Mouse (Mus musculus): ENCODE results near the gene Prox1. TPM values are rescaled to one million over a fixed set of nuclear protein-coding genes. Genes with fewer than 3 reads are reported as not detected.

Prox1 gene
- polyA plus RNA-seq, 1 experiment = 0.71 TPM

GRCm38 (mm10) chr1:190204378-190205070 is 34.0 kb upstream of the Prox1 start:
- TF ChIP-seq POLR2A (IDR thresholded peaks at IDR 0.05; ENCODE audit: control insufficient read depth, extremely low read depth, insufficient read depth, low read length, poor library complexity) (no peak), CTCF (IDR thresholded peaks at IDR 0.05; ENCODE audit: borderline replicate concordance, control insufficient read depth, extremely low read depth, insufficient read depth, low read length, poor library complexity) (no peak)
- 89% methylated on average over 10 of the region's 10 CpGs for WGBS
- no peaks in the 10 kb centered on the region for H3K27me3 ChIP-seq (ENCODE audit: control insufficient read depth, insufficient read depth, low read length)
- H3K36me3 ChIP-seq (ENCODE audit: control insufficient read depth, insufficient read depth, low read length) = no peaks in the 10 kb centered on the region
- H3K27ac ChIP-seq (ENCODE audit: control insufficient read depth, insufficient read depth, low read length) = no peak overlapping the region
- no peak overlapping the region for H3K4me3 ChIP-seq (ENCODE audit: control insufficient read depth, insufficient read depth, low read length)
- no peaks in the 10 kb centered on the region for H3K4me1 ChIP-seq (replicated peaks; ENCODE audit: control insufficient read depth, insufficient read depth, low read length)
- no peak for DNase-seq

- Histone ChIP-seq H3K4me1 (replicated peaks; ENCODE audit: control insufficient read depth, insufficient read depth, low read length) (no peaks in the 10 kb centered on the region), H3K36me3 (ENCODE audit: control insufficient read depth, insufficient read depth, low read length) (no peaks in the 10 kb centered on the region), H3K4me3 (ENCODE audit: control insufficient read depth, insufficient read depth, low read length) (no peak overlapping the region), H3K27ac (ENCODE audit: control insufficient read depth, insufficient read depth, low read length) (no peak overlapping the region), H3K27me3 (ENCODE audit: control insufficient read depth, insufficient read depth, low read length) (no peaks in the 10 kb centered on the region)
- no peak for DNase-seq
- TF ChIP-seq POLR2A (IDR thresholded peaks at IDR 0.05; ENCODE audit: control insufficient read depth, extremely low read depth, insufficient read depth, low read length, poor library complexity) = no peak
- TF ChIP-seq CTCF (IDR thresholded peaks at IDR 0.05; ENCODE audit: borderline replicate concordance, control insufficient read depth, extremely low read depth, insufficient read depth, low read length, poor library complexity) = no peak
- 90% methylated on average over 6 of the region's 6 CpGs for WGBS
Measured at GRCm38 (mm10) chr1:190201696-190202095, 31.2 kb upstream of the Prox1 start.

GRCm38 (mm10) chr1:190200996-190201395 is 30.5 kb upstream of the Prox1 start:
- Histone ChIP-seq H3K27me3 (ENCODE audit: control insufficient read depth, insufficient read depth, low read length) (no peaks in the 10 kb centered on the region), H3K27ac (ENCODE audit: control insufficient read depth, insufficient read depth, low read length) (no peak overlapping the region), H3K4me3 (ENCODE audit: control insufficient read depth, insufficient read depth, low read length) (no peak overlapping the region), H3K4me1 (replicated peaks; ENCODE audit: control insufficient read depth, insufficient read depth, low read length) (no peaks in the 10 kb centered on the region), H3K36me3 (ENCODE audit: control insufficient read depth, insufficient read depth, low read length) (no peaks in the 10 kb centered on the region)
- no peak for TF ChIP-seq POLR2A (IDR thresholded peaks at IDR 0.05; ENCODE audit: control insufficient read depth, extremely low read depth, insufficient read depth, low read length, poor library complexity)
- TF ChIP-seq CTCF (IDR thresholded peaks at IDR 0.05; ENCODE audit: borderline replicate concordance, control insufficient read depth, extremely low read depth, insufficient read depth, low read length, poor library complexity) = no peak
- DNase-seq = no peak
- 95% methylated on average over 4 of the region's 4 CpGs for WGBS

GRCm38 (mm10) chr1:190198247-190198646 is 27.7 kb upstream of the Prox1 start:
- no peaks in the 10 kb centered on the region for H3K36me3 ChIP-seq (ENCODE audit: control insufficient read depth, insufficient read depth, low read length)
- no peak for DNase-seq
- no peak overlapping the region for H3K27ac ChIP-seq (ENCODE audit: control insufficient read depth, insufficient read depth, low read length)
- TF ChIP-seq POLR2A (IDR thresholded peaks at IDR 0.05; ENCODE audit: control insufficient read depth, extremely low read depth, insufficient read depth, low read length, poor library complexity) (no peak), CTCF (IDR thresholded peaks at IDR 0.05; ENCODE audit: borderline replicate concordance, control insufficient read depth, extremely low read depth, insufficient read depth, low read length, poor library complexity) (no peak)
- no peaks in the 10 kb centered on the region for H3K27me3 ChIP-seq (ENCODE audit: control insufficient read depth, insufficient read depth, low read length)
- 85% methylated on average over 2 of the region's 2 CpGs for WGBS
- H3K4me1 ChIP-seq (replicated peaks; ENCODE audit: control insufficient read depth, insufficient read depth, low read length) = no peaks in the 10 kb centered on the region
- H3K4me3 ChIP-seq (ENCODE audit: control insufficient read depth, insufficient read depth, low read length) = no peak overlapping the region

- WGBS = 94% methylated on average over 13 of the region's 13 CpGs
- H3K4me3 ChIP-seq (ENCODE audit: control insufficient read depth, insufficient read depth, low read length) = no peak overlapping the region
Measured at GRCm38 (mm10) chr1:190192011-190192410, 21.5 kb upstream of the Prox1 start.

GRCm38 (mm10) chr1:190190231-190190965 is 19.9 kb upstream of the Prox1 start:
- no peak overlapping the region for H3K27ac ChIP-seq (ENCODE audit: control insufficient read depth, insufficient read depth, low read length)
- no peak for DNase-seq
- no peaks in the 10 kb centered on the region for H3K36me3 ChIP-seq (ENCODE audit: control insufficient read depth, insufficient read depth, low read length)
- no peak overlapping the region for H3K4me3 ChIP-seq (ENCODE audit: control insufficient read depth, insufficient read depth, low read length)
- TF ChIP-seq POLR2A (IDR thresholded peaks at IDR 0.05; ENCODE audit: control insufficient read depth, extremely low read depth, insufficient read depth, low read length, poor library complexity) = no peak
- WGBS = 73% methylated on average over 10 of the region's 10 CpGs
- H3K4me1 ChIP-seq (replicated peaks; ENCODE audit: control insufficient read depth, insufficient read depth, low read length) = no peaks in the 10 kb centered on the region
- no peaks in the 10 kb centered on the region for H3K27me3 ChIP-seq (ENCODE audit: control insufficient read depth, insufficient read depth, low read length)

More at GRCm38 (mm10) chr1:190192011-190192410, 21.5 kb upstream of the Prox1 start:
- no peaks in the 10 kb centered on the region for H3K27me3 ChIP-seq (ENCODE audit: control insufficient read depth, insufficient read depth, low read length)
- no peak for TF ChIP-seq POLR2A (IDR thresholded peaks at IDR 0.05; ENCODE audit: control insufficient read depth, extremely low read depth, insufficient read depth, low read length, poor library complexity)
- TF ChIP-seq CTCF (IDR thresholded peaks at IDR 0.05; ENCODE audit: borderline replicate concordance, control insufficient read depth, extremely low read depth, insufficient read depth, low read length, poor library complexity) = no peak
- no peak overlapping the region for H3K27ac ChIP-seq (ENCODE audit: control insufficient read depth, insufficient read depth, low read length)
- no peaks in the 10 kb centered on the region for H3K36me3 ChIP-seq (ENCODE audit: control insufficient read depth, insufficient read depth, low read length)
- H3K4me1 ChIP-seq (replicated peaks; ENCODE audit: control insufficient read depth, insufficient read depth, low read length) = no peaks in the 10 kb centered on the region
- DNase-seq = no peak
